Mouse (Mus musculus) ES-E14 (cell line): ENCODE results near the gene Sapcd2. TPM values are rescaled to one million over a fixed set of nuclear protein-coding genes. Genes with fewer than 3 reads are reported as not detected.

Experiments used
- DNase-seq: peaks from one replicate; pipeline ENCODE4 v3.0.0-alpha.2; 2013; ENCODE audit warnings: low read depth, low spot score
- H3K27ac ChIP-seq: 2 replicates; pipeline ENCODE4 v1.5.1; 2012; ENCODE audit warnings: low read depth, mild to moderate bottlenecking, low read length, moderate library complexity, mixed read lengths; ENCODE audit not compliant: poor library complexity, insufficient read depth, severe bottlenecking
- H3K36me3 ChIP-seq: 2 replicates; pipeline ENCODE4 v1.6.1; 2012; ENCODE audit warnings: mild to moderate bottlenecking, low read length, moderate library complexity, mixed read lengths; ENCODE audit not compliant: control insufficient read depth, poor library complexity, insufficient read depth, severe bottlenecking
- H3K4me1 ChIP-seq, 2 experiments: fragments of 150-350 bp in 1 of 2; sonication (generic) in 1 of 2; 2 replicates each; pipeline ENCODE4 v1.6.1; 2012; ENCODE audit warnings: low read length in 2 of 2, mild to moderate bottlenecking in 1 of 2, mixed read lengths in 1 of 2; ENCODE audit not compliant: control insufficient read depth in 2 of 2, insufficient read depth in 2 of 2, poor library complexity in 1 of 2
- H3K4me3 ChIP-seq, 2 experiments: fragments of 150-350 bp in 1 of 2; sonication (generic) in 1 of 2; 2 replicates each; pipeline ENCODE4 v1.5.1; 2012; ENCODE audit warnings: low read length in 2 of 2, low read depth in 1 of 2, mild to moderate bottlenecking in 1 of 2, mixed read lengths in 1 of 2; ENCODE audit not compliant: insufficient read depth in 1 of 2, poor library complexity in 1 of 2, severe bottlenecking in 1 of 2
- H3K9ac ChIP-seq: 2 replicates; pipeline ENCODE4 v1.6.1; 2012; ENCODE audit warnings: low read depth, mild to moderate bottlenecking, low read length, mixed read lengths; ENCODE audit not compliant: poor library complexity, insufficient read depth, severe bottlenecking
- H3K9me3 ChIP-seq: fragments of 150-350 bp; sonication (generic); 2 replicates; pipeline ENCODE4 v1.6.1; 2012; ENCODE audit warnings: low read depth, mild to moderate bottlenecking, low read length; ENCODE audit not compliant: control insufficient read depth, insufficient read depth
- CHD2 ChIP-seq: IDR thresholded peaks from 2 replicates; pipeline ENCODE4 v1.6.1; 2014; ENCODE audit warnings: mild to moderate bottlenecking, low read depth, low read length, inconsistent platforms
- HCFC1 ChIP-seq: IDR thresholded peaks from 2 replicates; pipeline ENCODE4 v1.6.1; 2012; ENCODE audit warnings: low read length, inconsistent platforms, borderline replicate concordance; ENCODE audit not compliant: insufficient read depth
- MAFK ChIP-seq: IDR thresholded peaks from 2 replicates; pipeline ENCODE4 v1.6.1; 2014; ENCODE audit warnings: mild to moderate bottlenecking, low read depth, low read length, inconsistent platforms; ENCODE audit not compliant: insufficient read depth
- ZC3H11A ChIP-seq: IDR thresholded peaks from 2 replicates; pipeline ENCODE4 v1.6.1; 2012; ENCODE audit warnings: low read depth, mild to moderate bottlenecking, inconsistent platforms, low read length, borderline replicate concordance
- ZNF384 ChIP-seq: IDR thresholded peaks from 2 replicates; pipeline ENCODE4 v1.6.1; 2012; ENCODE audit warnings: low read depth, low read length, inconsistent platforms
- in situ Hi-C, 2 experiments: fragments of 600-800 bp; cut with MboI; formaldehyde crosslinking; loops; one replicate each; pipeline ENCODE4 v1.15.1; 2025; ENCODE audit warnings: low sequenced_read_pairs in 2 of 2, inconsistent platforms in 1 of 2; ENCODE audit not compliant: unreplicated experiment in 2 of 2
- total RNA-seq: library from RNA; depleted of rRNA; stranded (reverse); fragments of 300-350 nt; gene quantifications from 2 replicates; pipeline ENCODE4 v1.2.3, GENCODE M21; 2012

Sapcd2 gene
- total RNA-seq, 1 experiment = 34.4 TPM

GRCm38 (mm10) chr2:25356208-25357079 is 15.7 kb upstream of the Sapcd2 start, which contains the start of gene Dpp7:
Gene Dpp7 (minus strand): TSS chr2:25356359.
- H3K4me1 ChIP-seq = peaks cover 0 to 6% of the 10 kb centered on the region in 2 experiments; a peak in 1 of 4 replicates
- H3K36me3 ChIP-seq = peaks cover 26% of the 10 kb centered on the region
- no peak for TF ChIP-seq HCFC1
- no peak for TF ChIP-seq ZC3H11A
- TF ChIP-seq MAFK = no peak
- no peak for TF ChIP-seq CHD2
- peak within 1 kb of the TSS; percentile 70 to 71 for H3K4me3 ChIP-seq
- no peak within 1 kb of the TSS for H3K27ac ChIP-seq
- H3K9me3 ChIP-seq = no peaks in the 10 kb centered on the region
- in situ Hi-C loops = no loop called here
- peak; percentile 85 for DNase-seq
- H3K9ac ChIP-seq = peak within 1 kb of the TSS; percentile 80

- H3K4me1 ChIP-seq = peaks cover 0 to 19% of the 10 kb centered on the region in 2 experiments; a peak in 2 of 4 replicates
- H3K9me3 ChIP-seq = no peaks in the 10 kb centered on the region
- in situ Hi-C loops = no loop called here
- TF ChIP-seq HCFC1 = no peak
- no peak for TF ChIP-seq ZC3H11A
- no peak for TF ChIP-seq MAFK
- no peak for TF ChIP-seq CHD2
- TF ChIP-seq ZNF384 = no peak
- no peak overlapping the region for H3K27ac ChIP-seq
- peaks cover 36% of the 10 kb centered on the region for H3K36me3 ChIP-seq
- H3K4me3 ChIP-seq = no peak overlapping the region
- H3K9ac ChIP-seq = no peak overlapping the region
- DNase-seq = no peak
Measured at GRCm38 (mm10) chr2:25359848-25360247, 12.3 kb upstream of the Sapcd2 start.

- Histone ChIP-seq H3K4me1 (peaks cover 0 to 18% of the 10 kb centered on the region in 2 experiments; a peak in 3 of 4 replicates), H3K27ac (no peak overlapping the region), H3K4me3 (no peak overlapping the region; a peak in 1 of 4 replicates), H3K9ac (no peak overlapping the region), H3K9me3 (no peaks in the 10 kb centered on the region), H3K36me3 (peaks cover 36% of the 10 kb centered on the region)
- no peak for DNase-seq
- in situ Hi-C loops = no loop called here
- TF ChIP-seq CHD2 = no peak
- TF ChIP-seq ZNF384 = no peak
- TF ChIP-seq HCFC1 = no peak
- TF ChIP-seq ZC3H11A = no peak
- TF ChIP-seq MAFK = no peak
Measured at GRCm38 (mm10) chr2:25363478-25364178, 8.5 kb upstream of the Sapcd2 start.

- Histone ChIP-seq H3K9me3 (no peaks in the 10 kb centered on the region), H3K4me1 (peaks cover 0 to 18% of the 10 kb centered on the region in 2 experiments; a peak in 3 of 4 replicates), H3K9ac (peak overlapping the region; percentile 82; the same call in 1 of the 2 replicates), H3K36me3 (peaks cover 36% of the 10 kb centered on the region), H3K27ac (no peak overlapping the region), H3K4me3 (peak overlapping the region; percentile 54 to 85; a peak in 3 of 4 replicates)
- no peak for DNase-seq
- in situ Hi-C loops = no loop called here
- TF ChIP-seq CHD2 (no peak), MAFK (no peak), ZC3H11A (no peak)
Measured at GRCm38 (mm10) chr2:25364313-25364712, 7.8 kb upstream of the Sapcd2 start.
